Mouse (Mus musculus) hindbrain, postnatal 0 days (tissue): Measurements from ENCODE around the gene Kndc1. TPM values are rescaled to one million over a fixed set of nuclear protein-coding genes. Genes with fewer than 3 reads are reported as not detected.

ENCODE experiments used
- ATAC-seq: fragments of 200-750 bp; cut with Nextera tagmentation; 2 replicates; pipeline ENCODE4 v1.8.0; 2017; ENCODE audit warnings: mild to moderate bottlenecking, moderate TSS enrichment, moderate library complexity
- DNase-seq: peaks from one replicate; pipeline ENCODE4 v3.0.0-alpha.2; 2015; ENCODE audit warnings: low spot score
- H3K27ac ChIP-seq: fragments of 300-500 bp; sonication (generic); 2 replicates; pipeline ENCODE4 v1.5.1; 2014; ENCODE audit warnings: mild to moderate bottlenecking
- H3K27me3 ChIP-seq: fragments of 300-500 bp; sonication (generic); 2 replicates; pipeline ENCODE4 v1.6.1; 2014; ENCODE audit warnings: low read length, mixed read lengths; ENCODE audit not compliant: insufficient read depth
- H3K36me3 ChIP-seq: fragments of 300-500 bp; sonication (generic); 2 replicates; pipeline ENCODE4 v1.6.1; 2014; ENCODE audit warnings: low read length, mixed read lengths; ENCODE audit not compliant: insufficient read depth
- H3K4me1 ChIP-seq: fragments of 300-500 bp; sonication (generic); 2 replicates; pipeline ENCODE4 v1.6.1; 2014; ENCODE audit warnings: antibody characterized with exemption, low read length, mixed read lengths; ENCODE audit not compliant: insufficient read depth
- H3K4me2 ChIP-seq: fragments of 300-500 bp; sonication (generic); 2 replicates; pipeline ENCODE4 v1.6.1; 2014; ENCODE audit warnings: low read depth, mild to moderate bottlenecking, low read length, moderate library complexity, mixed read lengths
- H3K4me3 ChIP-seq: fragments of 300-500 bp; sonication (generic); 2 replicates; pipeline ENCODE4 v1.5.1; 2014; ENCODE audit warnings: low read length
- H3K9ac ChIP-seq: fragments of 300-500 bp; sonication (generic); replicated peaks from 2 replicates; pipeline ENCODE4 v1.6.1; 2014; ENCODE audit warnings: mild to moderate bottlenecking, low read length, moderate library complexity, mixed read lengths
- H3K9me3 ChIP-seq: fragments of 300-500 bp; sonication (generic); 2 replicates; pipeline ENCODE4 v1.6.1; 2016; ENCODE audit warnings: low read length, mixed read lengths
- CTCF ChIP-seq: IDR thresholded peaks from 2 replicates; pipeline ENCODE4 v1.5.1; 2016; ENCODE audit warnings: antibody characterized with exemption, control low read depth, low read depth
- WGBS: fragments of 180-500 bp; shearing (Covaris S2); extraction: QIAGEN DNeasy Blood & Tissue Kit; methylation state at CpG from one replicate; pipeline ENCODE4 v1.1.7; 2014; 5-methylcytosine and 5-hydroxymethylcytosine counted together
- polyA plus RNA-seq: library from polyadenylated mRNA; unstranded; fragments of >200 nt; fragmentation: Nextera tagmentation; extraction: Ambion mirVana; gene quantifications from 2 replicates; pipeline ENCODE4 v1.2.1, GENCODE M21; 2015
- total RNA-seq: library from RNA; depleted of rRNA; stranded (reverse); fragments of >200 nt; gene quantifications from 2 replicates; pipeline ENCODE4 v1.2.3, GENCODE M21; 2014

Gene Kndc1
- total and polyA plus RNA-seq, 2 experiments from 2014 or later: 12.8 to 53.6 TPM

- no peak overlapping the region for H3K4me3 ChIP-seq
- no peak for TF ChIP-seq CTCF
- ATAC-seq (no peak), DNase-seq (no peak)
- no peak overlapping the region for H3K4me2 ChIP-seq
- no peaks in the 10 kb centered on the region for H3K4me1 ChIP-seq
- peaks cover 5% of the 10 kb centered on the region; the same call in 1 of the 2 replicates for H3K27me3 ChIP-seq
- no peaks in the 10 kb centered on the region for H3K9me3 ChIP-seq
- H3K36me3 ChIP-seq: no peaks in the 10 kb centered on the region
- no peak overlapping the region for H3K27ac ChIP-seq
- H3K9ac ChIP-seq: no peak overlapping the region
- 79% methylated on average over 3 of the region's 3 CpGs for WGBS
These were observed 62.2 kb downstream of the Kndc1 start for GRCm38 (mm10) chr7:139956658-139957057.

- TF ChIP-seq CTCF: no peak
- Histone ChIP-seq H3K27ac (no peak overlapping the region), H3K27me3 (peaks cover under 1% of the 10 kb centered on the region; the same call in 1 of the 2 replicates), H3K4me3 (no peak overlapping the region), H3K9me3 (no peaks in the 10 kb centered on the region), H3K9ac (no peak overlapping the region), H3K4me2 (no peak overlapping the region), H3K4me1 (no peaks in the 10 kb centered on the region), H3K36me3 (no peaks in the 10 kb centered on the region)
- no peak for DNase-seq
- 68% methylated on average over 11 of the region's 11 CpGs for WGBS
- no peak for ATAC-seq
These were observed 62.9 kb downstream of the Kndc1 start for GRCm38 (mm10) chr7:139957437-139957836.

- TF ChIP-seq CTCF: no peak
- H3K4me3 ChIP-seq: no peak overlapping the region
- WGBS: 17% methylated on average over 11 of the region's 11 CpGs
- no peak overlapping the region for H3K27ac ChIP-seq
- no peaks in the 10 kb centered on the region for H3K27me3 ChIP-seq
- no peaks in the 10 kb centered on the region for H3K9me3 ChIP-seq
- H3K9ac ChIP-seq: no peak overlapping the region
- no peak overlapping the region for H3K4me2 ChIP-seq
- H3K36me3 ChIP-seq: no peaks in the 10 kb centered on the region
- ATAC-seq (peak; percentile 50), DNase-seq (peak; percentile 47)
- H3K4me1 ChIP-seq: no peaks in the 10 kb centered on the region
These were observed 63.5 kb downstream of the Kndc1 start for GRCm38 (mm10) chr7:139957958-139958357.

- ATAC-seq: no peak
- H3K9ac ChIP-seq: no peak overlapping the region
These were observed 66.6 kb downstream of the Kndc1 start for GRCm38 (mm10) chr7:139961141-139961540.

GRCm38 (mm10) chr7:139963814-139964213 lies 69.3 kb downstream of the Kndc1 start:
- Histone ChIP-seq H3K9ac (no peak overlapping the region), H3K9me3 (no peaks in the 10 kb centered on the region), H3K4me3 (no peak overlapping the region), H3K36me3 (no peaks in the 10 kb centered on the region), H3K4me2 (no peak overlapping the region), H3K27ac (no peak overlapping the region), H3K4me1 (no peaks in the 10 kb centered on the region), H3K27me3 (no peaks in the 10 kb centered on the region)
- TF ChIP-seq CTCF: no peak
- 58% methylated on average over 4 of the region's 4 CpGs for WGBS
- DNase-seq: no peak
- no peak for ATAC-seq

More at GRCm38 (mm10) chr7:139961141-139961540, 66.6 kb downstream of the Kndc1 start:
- TF ChIP-seq CTCF: no peak
- H3K4me2 ChIP-seq: no peak overlapping the region
- no peak overlapping the region for H3K4me3 ChIP-seq
- WGBS: 89% methylated on average over 10 of the region's 10 CpGs
- H3K4me1 ChIP-seq: no peaks in the 10 kb centered on the region
- H3K27me3 ChIP-seq: no peaks in the 10 kb centered on the region
- no peaks in the 10 kb centered on the region for H3K36me3 ChIP-seq
- H3K27ac ChIP-seq: no peak overlapping the region
- H3K9me3 ChIP-seq: no peaks in the 10 kb centered on the region
- DNase-seq: no peak

GRCm38 (mm10) chr7:139967175-139967574 lies 72.7 kb downstream of the Kndc1 start:
- no peak for ATAC-seq
- 17% methylated on average over 4 of the region's 4 CpGs for WGBS

GRCm38 (mm10) chr7:139968428-139968827 lies 73.9 kb downstream of the Kndc1 start:
- DNase-seq: no peak
- no peak overlapping the region for H3K9ac ChIP-seq
- no peak for TF ChIP-seq CTCF
- 52% methylated on average over 5 of the region's 5 CpGs for WGBS
- no peaks in the 10 kb centered on the region for H3K9me3 ChIP-seq
- H3K27me3 ChIP-seq: no peaks in the 10 kb centered on the region
- no peaks in the 10 kb centered on the region for H3K4me1 ChIP-seq
- no peak overlapping the region for H3K4me3 ChIP-seq
- H3K4me2 ChIP-seq: no peak overlapping the region
- H3K27ac ChIP-seq: no peak overlapping the region
- no peaks in the 10 kb centered on the region for H3K36me3 ChIP-seq
- no peak for ATAC-seq

More at GRCm38 (mm10) chr7:139967175-139967574, 72.7 kb downstream of the Kndc1 start:
- H3K4me3 ChIP-seq: no peak overlapping the region
- H3K4me1 ChIP-seq: no peaks in the 10 kb centered on the region
- no peak overlapping the region for H3K9ac ChIP-seq
- DNase-seq: no peak
- no peak overlapping the region for H3K27ac ChIP-seq
- no peaks in the 10 kb centered on the region for H3K36me3 ChIP-seq
- H3K9me3 ChIP-seq: no peaks in the 10 kb centered on the region
- H3K27me3 ChIP-seq: no peaks in the 10 kb centered on the region
- TF ChIP-seq CTCF: no peak
- H3K4me2 ChIP-seq: no peak overlapping the region
